Mouse (Mus musculus) lung, postnatal 0 days (tissue): ENCODE data around the gene Kcnk1. TPM values are rescaled to one million over a fixed set of nuclear protein-coding genes. Genes with fewer than 3 reads are reported as not detected.

Source experiments
- ATAC-seq: fragments of 200-750 bp; cut with Nextera tagmentation; 2 replicates; pipeline ENCODE4 v1.8.0; 2017; ENCODE audit warnings: moderate library complexity
- DNase-seq: peaks from one replicate; pipeline ENCODE4 v3.0.0-alpha.2; 2016; ENCODE audit warnings: low spot score
- H3K27ac ChIP-seq: fragments of 300-500 bp; sonication (generic); 2 replicates; pipeline ENCODE4 v1.5.1; 2014; ENCODE audit warnings: antibody characterized with exemption, mild to moderate bottlenecking, low read length, mixed read lengths
- H3K27me3 ChIP-seq: fragments of 300-500 bp; sonication (generic); replicated peaks from 2 replicates; pipeline ENCODE4 v1.6.1; 2014; ENCODE audit warnings: low read length, mixed read lengths; ENCODE audit not compliant: insufficient read depth
- H3K36me3 ChIP-seq: fragments of 300-500 bp; sonication (generic); 2 replicates; pipeline ENCODE4 v1.6.1; 2014; ENCODE audit warnings: low read length, mixed read lengths; ENCODE audit not compliant: insufficient read depth
- H3K4me1 ChIP-seq: fragments of 300-500 bp; sonication (generic); 2 replicates; pipeline ENCODE4 v1.6.1; 2014; ENCODE audit warnings: antibody characterized with exemption, low read depth, low read length, mixed read lengths; ENCODE audit not compliant: insufficient read depth
- H3K4me2 ChIP-seq: fragments of 300-500 bp; sonication (generic); replicated peaks from 2 replicates; pipeline ENCODE4 v1.6.1; 2014; ENCODE audit warnings: low read depth, mild to moderate bottlenecking, low read length, moderate library complexity, mixed read lengths
- H3K4me3 ChIP-seq: fragments of 300-500 bp; sonication (generic); 2 replicates; pipeline ENCODE4 v1.5.1; 2014; ENCODE audit warnings: low read depth, low read length
- H3K9ac ChIP-seq: fragments of 300-500 bp; sonication (generic); replicated peaks from 2 replicates; pipeline ENCODE4 v1.6.1; 2014; ENCODE audit warnings: low read depth, mild to moderate bottlenecking
- H3K9me3 ChIP-seq: fragments of 300-500 bp; sonication (generic); 2 replicates; pipeline ENCODE4 v1.6.1; 2016; ENCODE audit warnings: low read length, mixed read lengths
- CTCF ChIP-seq: IDR thresholded peaks from 2 replicates; pipeline ENCODE4 v1.5.1; 2016; ENCODE audit warnings: antibody characterized with exemption, mild to moderate bottlenecking
- EP300 ChIP-seq: IDR thresholded peaks from 2 replicates; pipeline ENCODE4 v1.6.1; 2016; ENCODE audit warnings: antibody characterized with exemption, mild to moderate bottlenecking, control low read depth
- WGBS: fragments of 180-500 bp; shearing (Covaris S2); extraction: QIAGEN DNeasy Blood & Tissue Kit; methylation state at CpG from one replicate; pipeline ENCODE4 v1.1.7; 2014; 5-methylcytosine and 5-hydroxymethylcytosine counted together
- polyA plus RNA-seq: library from polyadenylated mRNA; unstranded; fragments of >200 nt; fragmentation: Nextera tagmentation; extraction: Ambion mirVana; gene quantifications from 2 replicates; pipeline ENCODE4 v1.2.1, GENCODE M21; 2015

Gene Kcnk1
- polyA plus RNA-seq, result 34.0 and 63.6 TPM in 2 replicates

DNA sequence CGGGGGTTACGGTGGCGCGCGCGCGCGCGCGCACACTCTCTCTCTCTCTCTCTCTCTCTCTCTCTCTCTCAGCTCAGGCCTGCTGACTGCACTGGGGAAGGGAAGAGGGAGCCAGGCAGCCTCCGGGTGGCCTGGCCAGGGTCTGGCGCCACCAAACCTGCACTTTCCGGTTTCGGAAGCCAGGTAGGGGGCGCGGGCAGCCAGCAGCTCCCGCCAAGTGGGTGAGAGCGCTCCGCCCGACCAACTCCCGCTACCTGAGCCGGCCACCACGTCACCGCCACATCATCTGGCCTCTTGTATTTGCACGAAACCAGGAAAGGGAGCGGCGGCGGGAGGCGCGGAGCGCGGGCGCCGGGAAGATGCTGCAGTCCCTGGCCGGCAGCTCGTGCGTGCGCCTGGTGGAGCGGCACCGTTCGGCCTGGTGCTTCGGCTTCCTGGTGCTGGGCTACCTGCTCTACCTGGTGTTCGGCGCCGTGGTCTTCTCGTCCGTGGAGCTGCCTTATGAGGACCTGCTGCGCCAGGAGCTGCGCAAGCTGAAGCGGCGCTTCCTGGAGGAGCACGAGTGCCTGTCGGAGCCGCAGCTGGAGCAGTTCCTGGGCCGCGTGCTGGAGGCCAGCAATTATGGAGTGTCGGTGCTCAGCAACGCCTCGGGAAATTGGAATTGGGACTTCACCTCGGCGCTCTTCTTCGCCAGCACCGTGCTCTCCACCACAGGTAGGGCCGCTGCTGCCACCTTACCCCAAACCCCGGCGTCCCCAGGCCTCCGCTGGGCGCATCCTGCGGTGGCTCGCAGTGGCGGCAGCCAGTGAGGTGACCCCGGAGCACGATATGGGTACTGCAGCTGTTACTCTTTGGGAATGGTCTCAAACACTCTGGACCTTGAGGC is at the start of gene Kcnk1:
Kcnk1 (plus strand) TSS at position 70 of the 886 bp plus-strand sequence.
- H3K4me2 ChIP-seq, result peak within 1 kb of the TSS; percentile 60
- H3K4me1 ChIP-seq, result 0 out of 2 replicates have a peak, but pooled peaks cover 3% of the 10 kb centered on the region
- peak within 1 kb of the TSS; percentile 81 for H3K27ac ChIP-seq
- WGBS, result 1% methylated on average over 68 of the region's 73 CpGs
- H3K27me3 ChIP-seq, result peaks cover 15% of the 10 kb centered on the region
- H3K9ac ChIP-seq, result peak within 1 kb of the TSS; percentile 43
- ATAC-seq (peak; percentile 79), DNase-seq (peak; percentile 88)
- H3K9me3 ChIP-seq, result no peaks in the 10 kb centered on the region
- no peaks in the 10 kb centered on the region for H3K36me3 ChIP-seq
- peak within 1 kb of the TSS; percentile 41 for H3K4me3 ChIP-seq
- TF ChIP-seq CTCF, result peak; percentile 26
- no peak for TF ChIP-seq EP300

DNA sequence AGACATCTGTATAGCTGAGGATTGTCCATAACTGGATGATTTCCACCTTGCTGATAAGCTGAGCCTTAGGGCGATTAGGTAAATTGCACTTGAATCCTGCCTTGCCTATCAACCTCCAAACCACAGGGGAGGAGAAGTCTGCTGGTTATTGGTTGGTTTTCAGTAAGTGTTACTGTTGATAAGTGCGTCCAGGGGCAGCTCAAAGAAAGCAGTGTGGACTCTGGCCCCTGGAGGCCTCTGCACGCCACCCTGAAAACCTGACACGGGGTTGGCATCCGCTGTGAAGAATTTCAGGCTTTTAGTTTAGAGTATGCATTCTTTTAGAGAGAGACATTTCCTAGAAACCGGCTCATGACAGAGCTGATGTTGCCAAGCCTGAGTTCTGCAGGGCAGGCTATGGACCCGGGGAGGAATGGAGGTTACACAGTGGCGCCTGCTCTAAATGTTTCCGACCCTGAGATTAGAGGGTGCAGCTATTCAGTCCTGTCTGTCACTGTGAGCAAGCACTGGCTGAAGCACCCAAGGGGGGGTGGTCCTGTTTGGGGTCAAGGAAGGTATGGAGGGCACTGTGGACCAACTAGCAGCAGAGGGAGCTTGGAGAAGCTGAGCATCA is 46.2 kb upstream of the Kcnk1 start:
- DNase-seq (no peak), ATAC-seq (no peak)
- Histone ChIP-seq H3K27me3 (no peaks in the 10 kb centered on the region), H3K4me3 (no peak overlapping the region), H3K9me3 (no peaks in the 10 kb centered on the region), H3K9ac (no peak overlapping the region), H3K27ac (no peak overlapping the region), H3K36me3 (no peaks in the 10 kb centered on the region), H3K4me1 (no peaks in the 10 kb centered on the region), H3K4me2 (no peak overlapping the region)
- 59% methylated on average over 9 of the region's 9 CpGs for WGBS
- no peak for TF ChIP-seq EP300
- TF ChIP-seq CTCF, result no peak

- ATAC-seq (peak; percentile 88), DNase-seq (peak; percentile 98)
- H3K27ac ChIP-seq, result no peak overlapping the region
- no peaks in the 10 kb centered on the region for H3K4me1 ChIP-seq
- H3K9ac ChIP-seq, result no peak overlapping the region
- no peaks in the 10 kb centered on the region for H3K9me3 ChIP-seq
- H3K4me2 ChIP-seq, result no peak overlapping the region
- H3K27me3 ChIP-seq, result no peaks in the 10 kb centered on the region
- no peak overlapping the region for H3K4me3 ChIP-seq
- TF ChIP-seq CTCF (peak; percentile 99), EP300 (no peak)
- H3K36me3 ChIP-seq, result no peaks in the 10 kb centered on the region
- WGBS, result 16% methylated on average over 23 of the region's 23 CpGs
Measured at GRCm38 (mm10) chr8:125950007-125950940, 44.7 kb upstream of the Kcnk1 start.

DNA sequence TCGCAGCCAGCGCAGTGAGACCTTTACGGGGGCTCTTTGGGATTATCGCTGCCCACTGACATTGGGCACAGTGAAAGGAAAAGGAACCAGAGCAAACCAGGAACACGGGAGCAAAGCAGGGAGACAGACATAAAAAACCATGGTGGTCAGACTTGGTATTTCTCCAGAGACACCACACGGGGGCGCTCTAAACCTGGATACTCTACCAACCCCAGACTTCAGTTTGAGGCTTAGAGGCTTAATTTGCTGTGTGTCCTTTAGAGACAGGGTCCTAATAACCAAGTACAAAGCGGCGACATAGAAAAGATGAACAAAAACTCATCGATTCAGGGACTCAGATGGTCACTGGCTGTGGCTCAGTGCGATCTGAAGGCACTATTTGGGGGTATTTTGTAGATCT is 39.3 kb upstream of the Kcnk1 start:
- WGBS, result 18% methylated on average over 11 of the region's 11 CpGs
- peak; percentile 73 for DNase-seq
- Histone ChIP-seq H3K27me3 (no peaks in the 10 kb centered on the region), H3K36me3 (no peaks in the 10 kb centered on the region), H3K27ac (no peak overlapping the region), H3K4me1 (no peaks in the 10 kb centered on the region), H3K9me3 (no peaks in the 10 kb centered on the region), H3K4me3 (no peak overlapping the region), H3K4me2 (no peak overlapping the region), H3K9ac (no peak overlapping the region)
- TF ChIP-seq EP300 (no peak), CTCF (peak; percentile 77)
- no peak for ATAC-seq

GRCm38 (mm10) chr8:125956796-125957195 is 38.2 kb upstream of the Kcnk1 start:
- no peak overlapping the region for H3K4me2 ChIP-seq
- H3K27me3 ChIP-seq, result no peaks in the 10 kb centered on the region
- WGBS, result 61% methylated on average over 9 of the region's 9 CpGs
- no peak overlapping the region for H3K4me3 ChIP-seq
- H3K27ac ChIP-seq, result no peak overlapping the region
- no peaks in the 10 kb centered on the region for H3K36me3 ChIP-seq
- H3K4me1 ChIP-seq, result no peaks in the 10 kb centered on the region
- DNase-seq, result no peak
- H3K9ac ChIP-seq, result no peak overlapping the region
- ATAC-seq, result no peak
- no peaks in the 10 kb centered on the region for H3K9me3 ChIP-seq
- TF ChIP-seq EP300 (no peak), CTCF (no peak)
